Mouse (Mus musculus) heart, postnatal 0 days (tissue): ENCODE measurements around the gene Cnn2. TPM values are rescaled to one million over a fixed set of nuclear protein-coding genes. Genes with fewer than 3 reads are reported as not detected.

Experiments
- ATAC-seq: fragments of 200-750 bp; cut with Nextera tagmentation; 2 replicates; pipeline ENCODE4 v1.8.0; 2017; ENCODE audit warnings: low read depth, moderate number of reproducible peaks, moderate library complexity; ENCODE audit not compliant: insufficient read depth
- DNase-seq: peaks from one replicate; pipeline ENCODE4 v3.0.0-alpha.2; 2016; ENCODE audit warnings: low spot score
- H3K27ac ChIP-seq: fragments of 300-500 bp; sonication (generic); 2 replicates; pipeline ENCODE4 v1.5.1; 2014; ENCODE audit warnings: low read depth, mild to moderate bottlenecking
- H3K27me3 ChIP-seq: fragments of 300-500 bp; sonication (generic); 2 replicates; pipeline ENCODE4 v1.6.1; 2014; ENCODE audit warnings: low read length, mixed read lengths; ENCODE audit not compliant: control insufficient read depth, insufficient read depth
- H3K36me3 ChIP-seq: fragments of 300-500 bp; sonication (generic); replicated peaks from 2 replicates; pipeline ENCODE4 v1.6.1; 2014; ENCODE audit warnings: low read length, mixed read lengths; ENCODE audit not compliant: control insufficient read depth, insufficient read depth
- H3K4me1 ChIP-seq: fragments of 300-500 bp; sonication (generic); 2 replicates; pipeline ENCODE4 v1.6.1; 2014; ENCODE audit warnings: antibody characterized with exemption; ENCODE audit not compliant: control insufficient read depth, insufficient read depth
- H3K4me2 ChIP-seq: fragments of 300-500 bp; sonication (generic); 2 replicates; pipeline ENCODE4 v1.6.1; 2014; ENCODE audit warnings: low read depth, mild to moderate bottlenecking, low read length, moderate library complexity
- H3K4me3 ChIP-seq: fragments of 300-500 bp; sonication (generic); 2 replicates; pipeline ENCODE4 v1.5.1; 2014; ENCODE audit warnings: low read depth, low read length
- H3K9ac ChIP-seq: fragments of 300-500 bp; sonication (generic); replicated peaks from 2 replicates; pipeline ENCODE4 v1.6.1; 2014; ENCODE audit warnings: low read depth, low read length, mixed read lengths
- H3K9me3 ChIP-seq: fragments of 300-500 bp; sonication (generic); replicated peaks from 2 replicates; pipeline ENCODE4 v1.6.1; 2016; ENCODE audit warnings: low read length; ENCODE audit not compliant: control insufficient read depth
- CTCF ChIP-seq: IDR thresholded peaks from 2 replicates; pipeline ENCODE4 v1.5.1; 2016; ENCODE audit warnings: antibody characterized with exemption, control low read depth, low read depth
- EP300 ChIP-seq: IDR thresholded peaks from 2 replicates; pipeline ENCODE4 v1.6.1; 2016; ENCODE audit warnings: antibody characterized with exemption, low read depth
- WGBS: fragments of 180-500 bp; shearing (Covaris S2); extraction: QIAGEN DNeasy Blood & Tissue Kit; methylation state at CpG from one replicate; pipeline ENCODE4 v1.1.7; 2014; 5-methylcytosine and 5-hydroxymethylcytosine counted together
- polyA plus RNA-seq: library from polyadenylated mRNA; unstranded; fragments of >200 nt; fragmentation: Nextera tagmentation; extraction: Ambion mirVana; gene quantifications from 2 replicates; pipeline ENCODE4 v1.2.1, GENCODE M21; 2015
- total RNA-seq: library from RNA; depleted of rRNA; stranded (reverse); fragments of >200 nt; gene quantifications from 2 replicates; pipeline ENCODE4 v1.2.3, GENCODE M21; 2014; ENCODE audit warnings: low replicate concordance

The Cnn2 gene
- total and polyA plus RNA-seq, 2 experiments from 2014 or later: 142 to 149 TPM

GRCm38 (mm10) chr10:79970415-79971182 lies 17.8 kb upstream of the Cnn2 start, which contains the start of gene Grin3b:
TSS of gene Grin3b (plus strand) at chr10:79970715.
- Histone ChIP-seq H3K27me3 (peaks cover 28% of the 10 kb centered on the region), H3K4me1 (no peaks in the 10 kb centered on the region), H3K9ac (peak within 1 kb of the TSS; percentile 30; the same call in 1 of the 2 replicates), H3K4me3 (peak within 1 kb of the TSS; percentile 35), H3K27ac (no peak within 1 kb of the TSS), H3K36me3 (peaks cover 37% of the 10 kb centered on the region), H3K4me2 (peak within 1 kb of the TSS; percentile 59), H3K9me3 (no peaks in the 10 kb centered on the region)
- 9% methylated on average over 44 of the region's 47 CpGs for whole genome bisulfite sequencing
- TF ChIP-seq EP300 (no peak), CTCF (no peak)
- ATAC-seq (peak; percentile 7), DNase-seq (no peak)

- no peaks in the 10 kb centered on the region for H3K9me3 ChIP-seq
- no peak for TF ChIP-seq CTCF
- TF ChIP-seq EP300: no peak
- DNase-seq (no peak), ATAC-seq (no peak)
- H3K4me2 ChIP-seq: peak overlapping the region; percentile 59
- peak overlapping the region; percentile 30; the same call in 1 of the 2 replicates for H3K9ac ChIP-seq
- WGBS: 3% methylated on average over 21 of the region's 21 CpGs
- H3K27ac ChIP-seq: no peak overlapping the region
- no peaks in the 10 kb centered on the region for H3K4me1 ChIP-seq
- peak overlapping the region; percentile 35 for H3K4me3 ChIP-seq
- peaks cover 37% of the 10 kb centered on the region for H3K36me3 ChIP-seq
- peaks cover 28% of the 10 kb centered on the region for H3K27me3 ChIP-seq
Observed at GRCm38 (mm10) chr10:79971183-79971497, 17.2 kb upstream of the Cnn2 start.

- Histone ChIP-seq H3K4me3 (no peak overlapping the region), H3K27ac (no peak overlapping the region), H3K4me2 (no peak overlapping the region), H3K9ac (no peak overlapping the region), H3K36me3 (peaks cover 37% of the 10 kb centered on the region), H3K4me1 (no peaks in the 10 kb centered on the region), H3K9me3 (no peaks in the 10 kb centered on the region), H3K27me3 (peaks cover 28% of the 10 kb centered on the region)
- 32% methylated on average over 14 of the region's 14 CpGs for WGBS
- no peak for TF ChIP-seq CTCF
- ATAC-seq (peak; percentile 16; the same call in 1 of the 2 replicates), DNase-seq (no peak)
Observed at GRCm38 (mm10) chr10:79972831-79973230, 15.6 kb upstream of the Cnn2 start.

GRCm38 (mm10) chr10:79974087-79974486 lies 14.3 kb upstream of the Cnn2 start:
- no peak overlapping the region for H3K4me2 ChIP-seq
- H3K27me3 ChIP-seq: peaks cover 28% of the 10 kb centered on the region
- DNase-seq (no peak), ATAC-seq (no peak)
- H3K27ac ChIP-seq: no peak overlapping the region
- no peak for TF ChIP-seq CTCF
- no peak for TF ChIP-seq EP300
- H3K9ac ChIP-seq: no peak overlapping the region
- H3K4me1 ChIP-seq: no peaks in the 10 kb centered on the region
- peaks cover 46% of the 10 kb centered on the region for H3K36me3 ChIP-seq
- WGBS: 90% methylated on average over 21 of the region's 21 CpGs
- no peaks in the 10 kb centered on the region for H3K9me3 ChIP-seq
- H3K4me3 ChIP-seq: no peak overlapping the region

- TF ChIP-seq CTCF (no peak), EP300 (no peak)
- H3K36me3 ChIP-seq: peaks cover 50% of the 10 kb centered on the region
Observed at GRCm38 (mm10) chr10:79974668-79975067, 13.7 kb upstream of the Cnn2 start.

More at GRCm38 (mm10) chr10:79974668-79975067, 13.7 kb upstream of the Cnn2 start:
- no peak for ATAC-seq
- peaks cover 24% of the 10 kb centered on the region for H3K27me3 ChIP-seq
- H3K9me3 ChIP-seq: no peaks in the 10 kb centered on the region
- no peak overlapping the region for H3K4me3 ChIP-seq
- no peak for DNase-seq
- H3K4me2 ChIP-seq: no peak overlapping the region
- WGBS: 87% methylated on average over 8 of the region's 8 CpGs
- H3K27ac ChIP-seq: no peak overlapping the region
- H3K9ac ChIP-seq: no peak overlapping the region
- no peaks in the 10 kb centered on the region for H3K4me1 ChIP-seq
